Mouse (Mus musculus) heart, postnatal 36 days (tissue): ENCODE measurements at regions not wholly inside any gene's neighbourhood (a gene's known extent, or its start where the extent isn't known, plus 50 kb on each side); places are given as distances from the start of the nearest gene placed in this dataset.
A peak's percentile ranks its signal among the peaks of the same experiment; 100 is the strongest.
"Not testable (repeated sequence)": the region's sequence is repeated elsewhere in the genome, so short reads cannot be mapped to it uniquely, and the experiment has no call there.

Experiments used
- DNase-seq, 2 experiments: peaks; one replicate each; pipeline ENCODE4 v3.0.0; 2021 to 2022
- intact Hi-C: fragments of 180-260 bp; cut with DNase I; formaldehyde crosslinking; loops from one replicate; pipeline ENCODE4 v1.15.1; 2025

DNA sequence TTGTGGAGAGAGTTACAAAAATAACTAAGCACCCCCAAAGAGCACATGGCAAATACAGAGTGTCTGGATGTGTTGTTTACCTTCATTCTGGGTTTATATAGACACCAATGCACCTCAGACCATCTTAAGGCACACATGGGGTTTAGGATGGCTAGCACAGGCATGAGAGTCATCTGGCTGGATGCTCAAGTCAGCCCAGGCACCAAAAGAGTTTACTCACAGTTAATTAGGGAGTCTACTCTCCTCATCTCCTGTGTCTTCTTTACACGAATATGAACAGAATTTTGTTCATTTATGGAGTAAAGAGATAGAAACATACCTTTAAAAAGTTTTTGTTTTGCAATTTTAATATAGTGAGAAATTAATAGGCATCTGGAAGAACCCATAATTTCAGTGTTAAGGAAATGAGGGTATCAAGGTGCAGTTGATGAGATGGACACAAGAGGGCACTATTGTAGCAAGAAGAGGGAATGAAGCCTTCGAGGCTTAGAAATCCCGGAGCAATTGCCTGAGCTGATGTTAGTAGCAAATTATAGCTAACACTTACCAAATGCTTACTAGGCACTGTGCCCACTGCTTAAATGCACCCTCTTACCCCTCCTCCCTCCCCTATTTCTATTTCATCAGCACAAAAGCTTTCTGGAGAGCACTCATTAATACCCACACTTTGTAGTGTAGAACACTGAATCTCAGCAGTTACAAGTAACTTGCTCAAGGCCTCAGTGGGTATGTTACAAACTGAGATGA is 174.6 kb downstream of the Eepd1 start:
- intact Hi-C loops, result loop anchor here (1.0 to 5.0 kb wide), 3 partner anchors 337 to 1120 kb away; no protein-coding TSS in a partner anchor
- peak; percentile 35 to 46 for DNase-seq

DNA sequence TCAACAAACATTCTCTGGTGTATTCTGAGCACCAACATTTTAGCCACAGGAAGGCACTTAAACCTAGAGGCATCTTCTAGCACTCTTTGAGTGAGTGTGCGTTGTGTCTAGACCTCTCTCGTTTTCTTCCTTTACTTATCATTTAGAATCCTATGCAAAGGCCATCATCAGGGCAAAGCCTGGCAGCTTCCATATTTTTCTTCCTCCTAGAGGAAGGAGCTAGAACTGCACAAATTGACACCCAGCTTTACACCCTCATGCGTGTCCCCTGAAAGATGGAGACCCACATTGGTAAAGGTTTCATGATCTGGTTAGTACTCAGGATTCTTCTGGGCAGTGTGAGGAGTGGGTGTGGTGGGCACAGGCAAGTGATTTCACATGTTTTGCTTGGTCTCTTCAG is 175.2 kb downstream of the Eepd1 start:
- intact Hi-C loops, result loop anchor here (1.0 to 5.0 kb wide), 2 partner anchors 1106 to 1120 kb away; no protein-coding TSS in a partner anchor

DNA sequence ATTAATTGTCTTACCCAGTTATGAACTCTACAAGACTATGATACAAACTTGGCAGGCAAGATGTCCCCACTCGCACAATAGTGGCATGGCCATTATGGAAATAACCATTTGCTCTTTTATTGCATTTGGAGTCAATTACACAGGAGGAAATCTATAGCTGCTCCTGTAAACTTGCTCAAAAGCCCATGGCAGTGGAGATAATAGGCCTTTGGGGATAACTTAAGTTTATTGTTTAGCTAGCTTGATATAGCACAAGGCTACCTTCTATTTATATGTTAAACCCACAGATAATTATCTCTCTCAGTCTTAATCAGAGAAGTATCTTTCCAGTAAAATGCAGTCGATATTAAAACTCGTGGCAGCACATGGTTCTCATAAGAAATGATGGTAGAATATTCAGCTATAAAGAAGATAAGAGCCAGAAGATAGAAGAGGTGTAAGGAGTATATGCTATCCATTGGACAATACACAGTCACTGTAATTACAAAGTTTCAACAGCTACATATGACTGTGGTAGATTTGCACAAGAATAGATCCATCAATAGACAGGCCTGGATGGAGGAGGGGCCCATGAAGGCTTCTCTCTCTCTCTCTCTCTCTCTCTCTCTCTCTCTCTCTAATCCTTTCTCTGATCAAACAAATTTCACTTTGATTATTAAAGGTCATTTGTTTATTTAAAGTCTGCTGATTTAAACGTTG is 202.4 kb downstream of the Eepd1 start:
- no peak for DNase-seq

More for the DNA sequence above, 175.2 kb downstream of the Eepd1 start:
- DNase-seq, result no peak

DNA sequence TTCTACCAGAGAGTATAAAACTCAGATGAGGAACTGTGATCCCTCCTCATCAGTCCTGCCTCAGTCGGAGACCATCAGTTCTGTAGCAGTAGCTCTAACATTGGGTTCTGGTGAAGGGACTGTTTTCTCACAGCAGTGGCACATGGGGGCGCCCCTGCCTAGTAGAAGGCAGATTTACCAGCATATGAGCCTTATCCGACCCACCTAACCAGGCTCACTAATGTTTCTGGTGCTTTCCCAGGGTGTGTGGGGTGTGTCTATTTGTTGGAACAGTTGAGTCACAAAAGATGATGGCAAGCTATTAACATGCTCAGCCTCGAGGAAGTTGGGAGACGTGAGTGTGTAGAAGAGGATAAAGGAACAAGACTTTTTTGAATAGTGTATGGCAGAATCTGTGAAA is 212.3 kb downstream of the Eepd1 start:
- intact Hi-C loops, result loop anchor here (10.0 kb wide), 1 partner anchor 1081 kb away; no protein-coding TSS in a partner anchor
- DNase-seq, result peak; percentile 2

More for the DNA sequence above, 202.4 kb downstream of the Eepd1 start:
- intact Hi-C loops, result no loop called here

DNA sequence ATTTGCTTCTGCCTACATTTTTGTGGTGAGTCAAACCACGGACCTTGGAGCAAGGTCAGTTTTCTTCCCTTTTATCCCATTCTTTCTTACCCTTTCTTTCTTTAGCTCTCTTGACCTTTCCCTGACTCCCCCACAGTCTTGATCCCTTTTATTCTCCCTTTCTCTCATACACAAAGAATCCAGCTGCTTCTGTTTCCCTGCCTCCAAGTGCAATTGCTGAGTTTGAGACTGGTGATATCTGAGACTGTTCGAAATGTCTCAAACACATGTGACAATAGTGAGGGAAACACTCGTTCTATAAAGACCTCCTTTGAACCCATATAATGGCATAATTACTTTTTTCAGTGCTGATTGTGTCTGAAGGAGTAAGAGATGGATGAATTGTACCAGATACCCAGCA is 213.7 kb downstream of the Eepd1 start:
- intact Hi-C loops, result loop anchor here (10.0 kb wide), 1 partner anchor 1080 kb away; no protein-coding TSS in a partner anchor

DNA sequence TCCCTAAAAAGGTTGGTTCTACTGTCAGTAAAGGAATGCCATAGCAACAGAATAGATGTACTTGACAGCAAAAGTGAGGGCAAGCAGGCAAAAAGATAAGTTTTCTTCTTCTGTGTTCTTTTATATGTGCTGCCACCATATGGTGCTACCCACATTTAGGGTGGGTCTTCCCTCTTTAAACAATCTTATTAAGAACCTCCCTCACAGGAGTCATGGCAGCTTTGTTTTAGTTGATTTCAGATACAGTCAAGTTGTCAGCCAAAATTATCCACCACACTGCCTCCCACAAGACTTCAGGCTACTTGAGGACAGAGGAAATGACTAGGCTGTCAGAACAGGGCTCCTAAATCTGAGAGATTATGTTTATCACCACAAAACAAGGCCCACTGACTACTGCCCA is 232.3 kb downstream of the Eepd1 start:
- no peak for DNase-seq
- intact Hi-C loops, result no loop called here

More for the DNA sequence above, 213.7 kb downstream of the Eepd1 start:
- DNase-seq, result no peak

DNA sequence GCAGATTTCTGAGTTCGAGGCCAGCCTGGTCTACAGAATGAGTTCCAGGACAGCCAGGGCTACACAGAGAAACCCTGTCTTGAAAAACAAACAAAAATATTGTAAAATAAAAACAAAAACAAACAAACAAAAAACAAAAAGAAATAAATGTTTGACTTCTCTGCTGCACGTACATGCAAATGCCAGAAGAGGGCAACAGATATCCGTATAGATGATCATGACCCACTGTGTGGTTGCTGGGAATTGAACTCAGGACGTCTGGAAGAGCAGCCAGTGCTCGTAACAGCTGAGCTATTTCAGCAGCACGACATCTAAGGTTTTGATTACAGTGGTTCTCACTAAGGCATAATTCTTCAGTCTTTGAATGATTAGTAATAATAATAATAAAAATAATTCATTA is 262.8 kb downstream of the Eepd1 start:
- intact Hi-C loops, result no loop called here
- no peak for DNase-seq

DNA sequence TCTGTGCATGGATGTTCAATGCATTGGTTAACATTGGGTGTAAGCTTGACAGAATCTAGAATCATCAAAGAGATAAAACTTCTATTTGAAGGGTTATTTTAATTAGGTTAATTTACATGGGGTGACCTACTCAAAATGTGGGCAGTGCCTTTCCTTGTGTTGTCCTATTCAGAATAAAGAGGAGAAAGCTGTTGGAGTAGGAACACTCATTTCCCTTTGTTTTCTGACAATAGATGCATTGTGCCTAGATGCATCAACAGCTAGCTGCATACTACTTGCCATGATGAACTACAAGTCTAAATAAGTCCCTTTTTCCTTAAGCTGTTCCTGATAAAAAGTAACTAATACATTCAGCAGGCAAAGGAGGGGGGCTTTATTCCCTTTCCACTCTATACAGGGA is 269.8 kb downstream of the Eepd1 start:
- no peak for DNase-seq
- intact Hi-C loops, result no loop called here

DNA sequence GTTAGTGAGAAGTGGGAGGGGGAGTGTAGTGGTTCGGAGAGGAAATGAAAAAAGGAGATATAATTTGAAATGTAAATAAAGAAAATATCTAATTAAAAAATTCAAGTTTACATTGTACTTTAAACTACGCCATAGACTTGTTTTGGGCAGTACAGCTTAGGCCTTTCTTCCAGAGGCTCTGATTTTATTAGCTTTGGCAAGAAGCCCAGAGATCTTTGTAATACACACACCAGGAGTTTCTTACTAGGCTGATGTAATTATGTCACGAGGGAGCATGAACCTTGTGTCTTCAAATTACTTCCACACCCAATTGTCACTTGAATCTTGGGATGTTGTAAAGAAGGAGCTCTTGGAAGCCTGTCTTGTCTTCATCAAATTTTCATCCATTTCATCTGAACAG is 292.6 kb downstream of the Eepd1 start:
- intact Hi-C loops, result no loop called here
- DNase-seq, result no peak

DNA sequence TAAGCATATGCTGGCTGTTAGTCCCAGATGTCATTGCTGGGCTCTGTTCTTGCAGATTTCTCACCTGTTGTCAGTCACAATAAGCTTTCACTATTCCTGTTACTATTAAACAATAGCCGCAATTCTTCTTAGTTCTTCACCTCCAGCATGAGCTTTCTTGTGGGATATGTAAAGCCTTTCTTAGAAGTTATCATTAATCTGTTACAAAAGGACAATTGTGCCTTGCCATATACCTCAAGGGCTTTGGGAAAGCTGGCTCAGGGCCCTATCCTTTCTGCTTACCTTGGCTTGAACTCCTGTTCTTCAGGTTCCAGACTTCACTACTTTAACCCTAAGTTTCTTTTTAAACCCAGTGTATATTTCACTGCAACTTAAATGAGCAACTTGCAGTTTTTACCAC is 301.3 kb downstream of the Eepd1 start:
- DNase-seq, result no peak
- intact Hi-C loops, result no loop called here

DNA sequence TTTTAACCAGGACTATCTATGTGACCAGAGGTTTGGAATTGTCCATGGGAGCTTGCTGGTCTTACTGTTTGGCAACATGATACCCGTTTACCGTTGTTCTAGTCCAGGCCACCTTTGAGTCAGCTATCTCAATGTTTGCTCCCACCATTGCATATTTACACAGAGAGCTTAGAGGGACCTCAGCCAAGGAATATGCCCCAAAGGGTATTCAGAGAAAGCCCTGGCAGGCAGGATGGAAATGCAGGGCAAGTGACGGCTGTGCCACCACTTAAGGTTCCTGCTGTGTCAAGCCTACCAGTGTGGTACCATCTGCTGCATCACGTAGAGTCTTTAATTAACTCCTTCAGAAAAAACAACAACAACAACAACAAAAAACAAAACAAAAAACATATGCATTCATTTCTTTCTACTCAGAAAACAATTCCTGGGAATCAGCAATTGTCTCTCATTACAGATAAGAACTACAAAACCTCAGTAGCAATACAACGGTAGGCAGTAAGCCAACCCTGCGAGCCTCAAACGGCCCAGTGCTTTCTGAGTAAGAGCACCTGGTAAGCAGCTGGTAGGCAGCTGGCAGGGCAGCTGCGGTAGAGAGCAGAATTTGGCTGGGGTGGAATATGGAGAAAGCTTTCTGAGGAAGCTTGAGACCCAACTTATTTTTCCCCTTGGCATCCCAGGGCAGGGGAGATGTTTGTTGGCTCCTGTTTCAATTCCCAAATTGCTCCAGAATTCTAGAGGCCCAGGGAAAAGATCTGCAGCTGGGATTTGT is 314.0 kb downstream of the Eepd1 start:
- DNase-seq, result no peak
- intact Hi-C loops, result no loop called here

DNA sequence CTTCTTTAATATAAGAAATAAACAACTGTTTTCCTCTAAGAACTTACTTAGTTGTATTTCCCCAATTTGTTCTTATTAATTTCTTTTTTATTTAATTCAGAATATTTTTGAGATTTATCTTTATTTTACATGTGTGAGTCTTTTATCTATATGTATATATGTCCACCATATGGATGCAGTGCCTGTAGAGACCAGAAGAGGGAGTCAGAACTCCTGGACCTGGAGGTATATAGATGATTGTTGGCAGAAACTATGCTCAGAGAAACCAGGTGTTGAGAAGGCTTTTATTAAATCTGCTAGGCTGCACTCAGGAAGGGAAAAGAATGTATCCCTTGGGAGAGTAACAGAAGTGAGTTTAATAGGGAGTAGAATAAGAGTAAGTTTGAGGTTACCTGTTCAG is 328.2 kb downstream of the Eepd1 start:
- DNase-seq, result no peak
- intact Hi-C loops, result no loop called here

DNA sequence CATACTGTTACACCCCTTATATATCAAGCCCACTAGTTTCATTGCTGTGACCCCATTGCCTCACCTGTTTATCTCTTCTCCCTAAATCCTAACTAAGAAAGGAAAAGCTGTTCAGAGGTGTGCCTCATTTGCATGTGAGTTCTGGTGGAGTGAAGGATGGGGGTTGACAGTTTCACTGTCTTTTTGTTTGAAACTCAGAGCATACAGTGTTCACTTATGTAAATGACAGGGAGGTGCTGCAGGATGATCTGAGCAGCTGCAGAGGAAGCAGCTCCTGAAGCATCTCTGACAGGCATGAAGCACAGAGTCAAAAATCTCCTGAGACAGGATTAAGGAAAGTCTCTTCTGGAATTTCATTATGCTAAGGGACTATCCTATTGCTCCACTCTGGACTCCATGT is 351.9 kb downstream of the Eepd1 start:
- intact Hi-C loops, result no loop called here
- DNase-seq, result no peak

DNA sequence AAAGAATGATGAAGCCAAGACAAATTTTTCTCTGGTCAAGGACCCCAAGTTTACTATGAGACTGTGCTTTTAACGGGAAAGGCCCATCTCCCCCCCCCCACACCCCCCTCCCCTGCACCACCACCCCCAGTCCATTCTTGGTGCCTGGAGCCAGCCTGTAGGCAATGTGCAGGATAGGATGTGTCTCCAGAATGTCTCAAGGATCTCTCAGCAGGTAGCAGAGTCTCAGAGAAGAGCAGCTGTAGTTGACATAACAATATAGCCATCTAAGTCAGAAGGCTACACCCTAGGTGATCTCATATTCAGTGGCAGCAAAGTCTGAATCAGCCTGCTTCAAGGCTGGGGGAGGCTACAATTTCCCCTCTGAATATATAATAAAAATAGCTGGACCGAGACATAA is 368.6 kb downstream of the Eepd1 start:
- intact Hi-C loops, DNase-seq: not testable (repeated sequence)

DNA sequence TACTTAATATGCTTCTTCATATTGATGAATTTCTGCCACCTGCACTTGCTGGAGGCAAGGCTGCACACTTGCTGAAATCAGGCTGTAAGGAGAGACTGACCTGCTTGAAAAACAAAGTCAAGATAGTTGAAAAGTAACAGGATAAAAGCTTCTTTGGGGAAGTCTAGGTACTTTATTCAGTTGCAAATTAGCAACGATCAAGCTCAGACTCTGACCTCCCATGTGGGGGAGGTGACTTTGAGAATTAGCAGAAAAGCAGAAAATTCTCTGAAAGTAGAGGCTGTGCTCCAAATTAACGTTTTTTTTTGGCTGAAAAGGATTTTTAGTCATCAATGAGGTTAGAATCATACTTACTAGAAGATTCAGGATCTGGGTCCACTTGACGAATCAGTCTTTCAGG is 369.3 kb downstream of the Eepd1 start:
- intact Hi-C loops, DNase-seq: not testable (repeated sequence)

DNA sequence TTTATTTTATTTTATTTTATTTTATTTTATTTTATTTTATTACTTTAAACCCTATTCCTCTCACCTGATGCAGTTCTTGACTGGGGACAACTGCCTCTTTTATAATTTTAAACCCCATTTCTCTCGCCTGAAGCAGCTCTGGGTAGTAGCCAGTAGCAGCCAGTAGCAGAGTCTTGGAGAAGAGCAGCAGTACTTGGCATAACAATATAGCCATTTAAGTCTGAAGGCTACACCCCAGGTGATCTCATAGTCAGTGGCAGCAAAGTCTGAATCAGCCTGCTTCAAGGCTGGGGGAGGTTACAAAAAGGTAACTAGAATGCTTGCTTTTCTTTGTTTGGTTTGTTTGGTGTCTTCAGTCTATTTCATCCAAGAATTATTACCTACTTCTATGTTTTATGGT is 373.2 kb downstream of the Eepd1 start:
- intact Hi-C loops, result no loop called here
- DNase-seq, result no peak

DNA sequence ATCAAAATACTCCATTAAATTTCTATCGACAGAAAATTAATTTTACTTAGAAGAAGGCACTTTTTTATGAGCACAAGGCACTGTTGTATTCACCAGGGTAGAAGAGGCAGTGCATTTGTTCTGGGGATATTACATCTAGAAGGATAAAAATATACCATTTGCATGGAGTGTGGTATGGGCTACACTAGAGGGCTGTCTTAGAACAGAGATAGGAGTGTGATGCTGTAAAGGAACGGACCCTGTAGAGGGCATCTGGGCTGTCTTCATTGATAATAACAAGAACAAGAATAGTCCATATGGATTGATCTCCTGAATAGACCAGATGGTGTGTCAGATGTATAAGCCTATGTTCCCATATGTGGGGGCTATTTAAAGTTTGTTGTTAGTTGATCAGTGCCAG is 388.9 kb downstream of the Eepd1 start:
- intact Hi-C loops, result no loop called here

DNA sequence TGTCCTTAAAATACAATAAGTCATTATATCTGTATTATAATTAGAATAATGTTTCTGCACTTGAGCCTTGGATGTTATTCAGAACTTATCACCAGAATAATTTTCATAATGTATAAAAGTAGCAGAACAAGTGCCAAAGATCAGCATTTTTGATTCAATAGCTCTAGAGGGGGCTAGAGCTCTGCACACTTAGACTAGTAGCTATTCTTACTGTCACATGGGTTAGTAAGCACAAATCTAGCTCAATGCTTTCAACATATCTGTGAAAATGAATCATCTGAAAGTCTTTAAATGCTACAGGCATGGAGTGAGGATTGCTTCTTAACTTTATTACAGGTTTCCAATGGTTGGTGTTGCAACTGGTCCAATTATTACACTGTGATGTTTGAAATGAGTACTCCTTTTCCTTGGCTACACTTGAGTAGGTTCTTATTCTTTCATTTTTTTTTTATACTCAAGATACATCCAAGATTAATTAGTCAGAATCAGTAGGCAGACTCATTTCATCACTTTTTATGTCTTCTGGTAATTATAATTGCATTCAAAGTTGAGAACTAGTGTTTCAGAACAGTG is 415.1 kb downstream of the Eepd1 start:
- intact Hi-C loops, result no loop called here
- no peak for DNase-seq

More for the DNA sequence above, 388.9 kb downstream of the Eepd1 start:
- no peak for DNase-seq
